Mouse (Mus musculus): Measurements from ENCODE around the gene Fadd.

DNA sequence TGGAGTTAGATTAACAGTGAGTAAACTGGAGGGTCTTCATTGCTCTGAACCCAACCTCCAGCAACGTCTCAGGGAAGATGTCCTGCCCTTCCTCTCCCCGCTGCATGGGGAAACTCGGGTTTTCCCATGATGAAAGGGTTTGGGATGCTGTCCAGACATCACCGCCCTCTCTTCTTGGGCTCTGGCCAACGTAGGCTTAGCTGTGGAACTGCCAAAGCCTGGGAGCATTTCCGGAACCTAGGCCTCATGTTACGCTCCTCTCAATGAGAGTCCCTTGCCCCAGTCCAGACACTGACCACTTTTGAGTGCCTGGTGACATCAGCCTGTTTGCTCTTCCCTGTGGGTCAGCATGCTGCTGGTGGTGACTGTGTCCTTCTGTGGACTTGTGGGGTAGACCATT lies 12.8 kb downstream of the Fadd start:
- TF ChIP-seq GATA1 (IDR thresholded peaks at IDR 0.05; ENCODE audit: low read depth, low read length): no peak
- no peak for TF ChIP-seq MAFK (IDR thresholded peaks at IDR 0.05; ENCODE audit: borderline replicate concordance, low read depth, low read length)
- TF ChIP-seq USF2 (IDR thresholded peaks at IDR 0.05; ENCODE audit: borderline replicate concordance in 1 of 2, insufficient read depth in 1 of 2, low read depth in 1 of 2, low read length in 2 of 2): no peak
- no peak for TF ChIP-seq CTCF (IDR thresholded peaks at IDR 0.05 in 2 of 3, conservative IDR thresholded peaks at IDR 0.05 in 1 of 3; ENCODE audit: control insufficient read depth in 1 of 3, insufficient read depth in 1 of 3, low read depth in 2 of 3, low read length in 3 of 3, poor library complexity in 1 of 3, severe bottlenecking in 1 of 3)
- no peak for TF ChIP-seq POLR2A (IDR thresholded peaks at IDR 0.05; ENCODE audit: control insufficient read depth in 1 of 2, insufficient read depth in 1 of 2, low read depth in 1 of 2, low read length in 2 of 2, poor library complexity in 1 of 2)
- no peak for TF ChIP-seq HCFC1 (IDR thresholded peaks at IDR 0.05; ENCODE audit: low read depth, low read length)
- no peak for TF ChIP-seq MEF2A (IDR thresholded peaks at IDR 0.05; ENCODE audit: extremely low read depth, insufficient replicate concordance, low read depth, low read length, poor library complexity, severe bottlenecking)
- no peak for TF ChIP-seq ZMIZ1 (IDR thresholded peaks at IDR 0.05; ENCODE audit: low read depth, low read length)
- TF ChIP-seq EP300 (IDR thresholded peaks at IDR 0.05; ENCODE audit: low read depth in 1 of 2, low read length in 2 of 2): no peak
- no peak for TF ChIP-seq CHD2 (IDR thresholded peaks at IDR 0.05; ENCODE audit: low read length)
- TF ChIP-seq ZC3H11A (IDR thresholded peaks at IDR 0.05; ENCODE audit: low read depth, low read length): no peak
